Mouse (Mus musculus) limb, embryonic 13.5 days (tissue): ENCODE data around the gene Terb2. TPM values are rescaled to one million over a fixed set of nuclear protein-coding genes. Genes with fewer than 3 reads are reported as not detected.
"Not testable (repeated sequence)": the region's sequence is repeated elsewhere in the genome, so short reads cannot be mapped to it uniquely, and the experiment has no call there.

Source experiments
- ATAC-seq: fragments of 200-750 bp; cut with Nextera tagmentation; 2 replicates; pipeline ENCODE4 v1.8.0; 2017; ENCODE audit warnings: low read depth, moderate number of reproducible peaks, moderate TSS enrichment; ENCODE audit not compliant: low FRiP score
- H3K27ac ChIP-seq: fragments of 300-500 bp; sonication (generic); 2 replicates; pipeline ENCODE4 v1.5.1; 2015; ENCODE audit warnings: inconsistent platforms, mild to moderate bottlenecking, moderate library complexity
- H3K27me3 ChIP-seq: fragments of 300-500 bp; sonication (generic); 2 replicates; pipeline ENCODE4 v1.6.1; 2015; ENCODE audit warnings: mild to moderate bottlenecking, inconsistent platforms
- H3K36me3 ChIP-seq: fragments of 300-500 bp; sonication (generic); 2 replicates; pipeline ENCODE4 v1.6.1; 2015; ENCODE audit warnings: inconsistent platforms, mild to moderate bottlenecking, moderate library complexity
- H3K4me1 ChIP-seq: fragments of 300-500 bp; sonication (generic); 2 replicates; pipeline ENCODE4 v1.6.1; 2015; ENCODE audit warnings: inconsistent platforms
- H3K4me2 ChIP-seq: fragments of 300-500 bp; sonication (generic); replicated peaks from 2 replicates; pipeline ENCODE4 v1.6.1; 2015; ENCODE audit warnings: inconsistent platforms, mild to moderate bottlenecking, moderate library complexity
- H3K4me3 ChIP-seq: fragments of 300-500 bp; sonication (generic); 2 replicates; pipeline ENCODE4 v1.5.1; 2015; ENCODE audit warnings: moderate library complexity, mild to moderate bottlenecking, inconsistent platforms
- H3K9ac ChIP-seq: fragments of 300-500 bp; sonication (generic); 2 replicates; pipeline ENCODE4 v1.6.1; 2015; ENCODE audit warnings: mild to moderate bottlenecking, inconsistent platforms
- H3K9me3 ChIP-seq: fragments of 300-500 bp; sonication (generic); 2 replicates; pipeline ENCODE4 v1.6.1; 2016; ENCODE audit warnings: inconsistent platforms
- WGBS: fragments of 180-500 bp; shearing (Covaris S2); methylation state at CpG from one replicate; pipeline ENCODE4 v1.1.7; 2015; 5-methylcytosine and 5-hydroxymethylcytosine counted together
- polyA plus RNA-seq: library from polyadenylated mRNA; unstranded; fragments of >200 nt; fragmentation: Nextera tagmentation; extraction: Ambion mirVana; gene quantifications from 2 replicates; pipeline ENCODE4 v1.2.1, GENCODE M21; 2015

Terb2 gene
- polyA plus RNA-seq, 1 experiment from 2014 or later = not detected

DNA sequence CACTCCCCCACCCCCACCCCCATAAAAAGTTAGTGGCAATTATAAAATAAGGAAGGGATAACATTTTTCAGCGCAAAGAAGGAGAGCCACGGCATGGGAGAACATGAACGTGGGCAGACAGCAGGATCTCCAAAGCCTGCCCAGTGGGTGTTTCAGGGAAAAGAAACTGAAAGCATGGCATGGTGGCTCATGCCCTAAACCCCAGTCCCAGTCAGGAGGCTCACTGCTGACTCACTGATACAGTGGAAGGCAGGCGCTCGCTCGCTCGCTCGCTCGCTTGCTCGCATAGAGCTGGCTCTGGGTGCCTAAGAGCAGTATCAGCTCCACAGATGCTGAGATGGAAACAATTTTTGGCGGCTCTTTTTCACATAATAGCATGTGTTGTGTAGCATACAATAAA is 21.8 kb upstream of the Terb2 start:
- H3K27me3 ChIP-seq = no peaks in the 10 kb centered on the region
- no peaks in the 10 kb centered on the region for H3K36me3 ChIP-seq
- peaks cover 11% of the 10 kb centered on the region; the same call in 1 of the 2 replicates for H3K4me1 ChIP-seq
- no peak overlapping the region for H3K27ac ChIP-seq
- whole genome bisulfite sequencing = 79% methylated on average over 11 of the region's 11 CpGs
- no peak for ATAC-seq
- no peaks in the 10 kb centered on the region for H3K9me3 ChIP-seq
- H3K9ac ChIP-seq = no peak overlapping the region
- H3K4me3 ChIP-seq = no peak overlapping the region
- no peak overlapping the region for H3K4me2 ChIP-seq

- Histone ChIP-seq H3K27me3 (no peaks in the 10 kb centered on the region), H3K4me1 (no peaks in the 10 kb centered on the region), H3K36me3 (no peaks in the 10 kb centered on the region), H3K4me3 (no peak overlapping the region), H3K27ac (no peak overlapping the region), H3K9ac (no peak overlapping the region), H3K4me2 (no peak overlapping the region), H3K9me3 (no peaks in the 10 kb centered on the region)
- no peak for ATAC-seq
- WGBS = 83% methylated on average over 6 of the region's 6 CpGs
Observed at GRCm38 (mm10) chr2:122171292-122171691, 14.8 kb upstream of the Terb2 start.

DNA sequence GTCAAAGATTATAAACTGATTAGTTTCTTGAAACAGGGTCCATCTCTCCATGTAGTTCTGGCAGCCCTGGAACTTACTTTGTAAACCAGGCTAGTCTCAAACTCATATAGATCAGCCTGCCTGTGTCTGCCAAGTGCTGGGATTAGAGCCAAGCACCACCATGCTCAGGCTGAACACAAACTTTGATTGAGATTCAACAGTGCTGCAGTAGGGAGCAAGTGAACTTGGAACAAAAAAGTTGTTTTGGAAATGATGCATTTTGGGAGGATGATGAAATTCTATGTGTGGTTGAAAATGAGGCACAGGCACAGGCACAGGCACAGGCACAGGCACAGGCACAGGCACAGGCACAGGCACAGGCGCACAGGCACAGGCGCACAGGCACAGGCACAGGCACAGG is 13.9 kb upstream of the Terb2 start:
- no peaks in the 10 kb centered on the region for H3K36me3 ChIP-seq
- no peak overlapping the region for H3K4me3 ChIP-seq
- ATAC-seq = no peak
- H3K27me3 ChIP-seq = no peaks in the 10 kb centered on the region
- no peaks in the 10 kb centered on the region for H3K9me3 ChIP-seq
- H3K9ac ChIP-seq = no peak overlapping the region
- H3K4me2 ChIP-seq = no peak overlapping the region
- H3K27ac ChIP-seq = no peak overlapping the region
- 87% methylated on average over 2 of the region's 2 CpGs for WGBS
- H3K4me1 ChIP-seq = no peaks in the 10 kb centered on the region

GRCm38 (mm10) chr2:122180051-122180822 is 5.8 kb upstream of the Terb2 start:
- H3K4me2 ChIP-seq = no peak overlapping the region
- H3K9ac ChIP-seq = no peak overlapping the region
- no peaks in the 10 kb centered on the region for H3K27me3 ChIP-seq
- no peaks in the 10 kb centered on the region for H3K36me3 ChIP-seq
- WGBS = 75% methylated on average over 8 of the region's 8 CpGs
- no peaks in the 10 kb centered on the region for H3K9me3 ChIP-seq
- H3K27ac ChIP-seq = no peak overlapping the region
- no peak overlapping the region for H3K4me3 ChIP-seq
- no peak for ATAC-seq
- H3K4me1 ChIP-seq = no peaks in the 10 kb centered on the region

GRCm38 (mm10) chr2:122185086-122185485 is 986 bp upstream of the Terb2 start:
- Histone ChIP-seq H3K4me2 (no peak overlapping the region), H3K27me3 (no peaks in the 10 kb centered on the region), H3K4me1 (no peaks in the 10 kb centered on the region), H3K9ac (no peak overlapping the region), H3K9me3 (no peaks in the 10 kb centered on the region), H3K36me3 (no peaks in the 10 kb centered on the region), H3K27ac (no peak overlapping the region), H3K4me3 (no peak overlapping the region)
- no peak for ATAC-seq
- WGBS = 83% methylated on average over 4 of the region's 4 CpGs

GRCm38 (mm10) chr2:122186751-122187150 is 679 bp downstream of the Terb2 start:
- no peaks in the 10 kb centered on the region for H3K27me3 ChIP-seq
- H3K9ac ChIP-seq = no peak overlapping the region
- no peak for ATAC-seq
- H3K4me3 ChIP-seq = no peak overlapping the region
- no peak overlapping the region for H3K4me2 ChIP-seq
- no peaks in the 10 kb centered on the region for H3K9me3 ChIP-seq
- H3K36me3 ChIP-seq = no peaks in the 10 kb centered on the region
- H3K4me1 ChIP-seq = no peaks in the 10 kb centered on the region
- H3K27ac ChIP-seq = no peak overlapping the region
- 72% methylated on average over 3 of the region's 3 CpGs for WGBS

GRCm38 (mm10) chr2:122191849-122192248 is 5.8 kb downstream of the Terb2 start:
- Histone ChIP-seq H3K27ac (no peak overlapping the region), H3K4me1 (no peaks in the 10 kb centered on the region), H3K36me3 (no peaks in the 10 kb centered on the region), H3K9me3 (no peaks in the 10 kb centered on the region), H3K4me3 (no peak overlapping the region), H3K9ac (no peak overlapping the region), H3K27me3 (no peaks in the 10 kb centered on the region), H3K4me2 (no peak overlapping the region)
- 76% methylated on average over 3 of the region's 3 CpGs for WGBS
- ATAC-seq = no peak

DNA sequence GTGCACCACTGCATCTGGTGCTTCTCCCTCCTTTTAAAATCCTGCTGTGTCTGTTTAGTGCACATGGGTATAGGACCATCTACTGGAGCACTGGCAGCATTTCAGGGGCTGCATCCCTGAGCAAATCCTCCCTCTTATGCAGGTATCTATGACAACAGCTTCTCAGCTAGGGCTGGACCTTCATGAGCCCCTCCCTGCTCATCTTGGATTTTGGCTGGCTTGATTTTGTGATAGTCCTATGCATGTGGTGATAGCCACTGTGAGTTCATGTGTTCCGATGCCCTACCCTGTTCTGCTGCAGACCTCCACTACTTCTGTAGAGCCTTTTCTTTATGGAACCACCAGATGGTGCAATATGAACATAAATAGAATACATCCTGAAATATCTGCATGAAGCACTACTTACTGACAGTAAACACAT is 8.4 kb downstream of the Terb2 start:
- no peaks in the 10 kb centered on the region for H3K27me3 ChIP-seq
- H3K4me2 ChIP-seq = no peak overlapping the region
- H3K9ac ChIP-seq = no peak overlapping the region
- H3K27ac ChIP-seq = no peak overlapping the region
- 57% methylated on average over 1 of the region's 1 CpGs for WGBS
- no peaks in the 10 kb centered on the region for H3K9me3 ChIP-seq
- no peaks in the 10 kb centered on the region for H3K36me3 ChIP-seq
- H3K4me1 ChIP-seq = no peaks in the 10 kb centered on the region
- no peak overlapping the region for H3K4me3 ChIP-seq
- peak; percentile 57; the same call in 1 of the 2 replicates for ATAC-seq

- Histone ChIP-seq H3K27ac (no peak overlapping the region), H3K9me3 (no peaks in the 10 kb centered on the region), H3K4me2 (no peak overlapping the region), H3K36me3 (no peaks in the 10 kb centered on the region), H3K9ac (no peak overlapping the region), H3K4me3 (no peak overlapping the region), H3K4me1 (no peaks in the 10 kb centered on the region), H3K27me3 (no peaks in the 10 kb centered on the region)
- no peak for ATAC-seq
- WGBS = 89% methylated on average over 1 of the region's 1 CpGs
Observed at GRCm38 (mm10) chr2:122201501-122201900, 15.4 kb downstream of the Terb2 start.

DNA sequence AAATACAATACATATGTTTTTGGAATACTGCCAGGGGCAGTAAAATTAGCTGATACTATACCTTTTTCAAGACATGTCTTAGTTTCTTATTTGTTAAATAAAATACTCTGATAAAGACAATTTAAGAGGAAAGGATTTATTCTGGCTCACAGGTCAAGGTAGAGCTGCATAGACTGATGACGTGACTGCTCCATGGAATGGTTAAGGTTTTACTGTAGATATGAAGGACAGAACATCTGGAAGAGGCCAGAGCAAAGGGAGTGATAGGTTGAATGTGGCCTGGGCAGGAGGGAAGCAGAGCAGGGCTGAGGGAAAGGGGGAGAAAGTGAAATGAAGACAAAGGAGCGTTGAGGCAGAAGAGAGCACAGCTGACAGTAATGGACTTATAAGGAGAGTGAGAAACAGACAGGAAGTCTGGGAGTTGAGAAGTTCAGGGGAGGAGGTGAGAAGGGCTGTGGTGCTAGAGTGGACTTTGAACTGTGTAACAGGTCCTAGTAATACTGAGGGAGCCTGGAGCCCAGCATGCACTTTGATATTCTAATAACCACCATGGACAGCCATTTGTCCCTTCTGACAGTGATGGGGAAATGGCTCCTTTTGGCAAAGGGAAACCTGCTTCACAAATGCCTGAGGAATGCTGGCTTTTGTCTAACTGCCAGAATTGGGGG is 20.5 kb downstream of the Terb2 start:
- Histone ChIP-seq H3K4me1 (no peaks in the 10 kb centered on the region), H3K4me3 (no peak overlapping the region), H3K27me3 (no peaks in the 10 kb centered on the region), H3K9ac (no peak overlapping the region), H3K36me3 (no peaks in the 10 kb centered on the region), H3K27ac (no peak overlapping the region), H3K9me3 (no peaks in the 10 kb centered on the region), H3K4me2 (no peak overlapping the region)
- ATAC-seq = no peak
- WGBS = 50% methylated on average over 2 of the region's 2 CpGs

- Histone ChIP-seq H3K4me3 (no peak overlapping the region), H3K4me2 (no peak overlapping the region), H3K27me3 (no peaks in the 10 kb centered on the region), H3K4me1 (no peaks in the 10 kb centered on the region), H3K9me3 (no peaks in the 10 kb centered on the region), H3K9ac (no peak overlapping the region), H3K36me3 (no peaks in the 10 kb centered on the region), H3K27ac (no peak overlapping the region)
- 69% methylated on average over 3 of the region's 3 CpGs for WGBS
- ATAC-seq = no peak
Observed at GRCm38 (mm10) chr2:122210534-122211228, 24.6 kb downstream of the Terb2 start.

DNA sequence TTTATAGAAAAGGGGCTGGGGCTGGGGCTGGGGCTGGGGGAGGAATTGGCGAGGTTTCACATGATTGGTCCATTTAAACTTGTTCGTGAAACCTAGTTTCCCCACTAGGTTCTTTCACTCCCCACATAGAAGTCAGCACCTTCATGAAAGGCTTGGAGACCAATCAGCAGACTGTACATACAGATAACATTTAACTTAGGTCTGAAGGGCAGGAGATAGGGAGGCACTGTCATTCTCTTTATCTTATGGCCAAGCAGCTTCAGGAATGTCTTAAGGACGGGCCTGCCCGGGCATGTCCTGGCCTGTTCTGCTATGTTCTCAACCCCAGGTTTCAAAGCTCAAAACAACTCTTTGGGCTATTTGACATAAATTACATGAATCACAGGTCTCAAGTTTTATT is 31.0 kb downstream of the Terb2 start:
- WGBS = 95% methylated on average over 4 of the region's 4 CpGs
- H3K4me3 ChIP-seq, H3K27ac ChIP-seq, ATAC-seq, H3K4me2 ChIP-seq, H3K4me1 ChIP-seq, H3K36me3 ChIP-seq, H3K9ac ChIP-seq, H3K27me3 ChIP-seq, H3K9me3 ChIP-seq: not testable (repeated sequence)
